Mouse (Mus musculus) lung, embryonic 15.5 days (tissue): ENCODE data around the gene Galnt6. TPM values are rescaled to one million over a fixed set of nuclear protein-coding genes. Genes with fewer than 3 reads are reported as not detected.

Source experiments
- ATAC-seq: fragments of 200-750 bp; cut with Nextera tagmentation; 2 replicates; pipeline ENCODE4 v1.8.0; 2017; ENCODE audit warnings: moderate number of reproducible peaks, borderline replicate concordance; ENCODE audit not compliant: low FRiP score, low TSS enrichment; ENCODE audit errors: extremely low read depth
- H3K27ac ChIP-seq: fragments of 300-500 bp; sonication (generic); 2 replicates; pipeline ENCODE4 v1.5.1; 2015; ENCODE audit warnings: moderate library complexity, mild to moderate bottlenecking, inconsistent platforms
- H3K27me3 ChIP-seq: fragments of 300-500 bp; sonication (generic); 2 replicates; pipeline ENCODE4 v1.6.1; 2015; ENCODE audit warnings: inconsistent platforms
- H3K36me3 ChIP-seq: fragments of 300-500 bp; sonication (generic); 2 replicates; pipeline ENCODE4 v1.6.1; 2015; ENCODE audit warnings: inconsistent platforms
- H3K4me1 ChIP-seq: fragments of 300-500 bp; sonication (generic); 2 replicates; pipeline ENCODE4 v1.6.1; 2015; ENCODE audit warnings: inconsistent platforms
- H3K4me2 ChIP-seq: fragments of 300-500 bp; sonication (generic); 2 replicates; pipeline ENCODE4 v1.6.1; 2015; ENCODE audit warnings: inconsistent platforms, mild to moderate bottlenecking, moderate library complexity
- H3K4me3 ChIP-seq: fragments of 300-500 bp; sonication (generic); 2 replicates; pipeline ENCODE4 v1.5.1; 2015; ENCODE audit warnings: mild to moderate bottlenecking, inconsistent platforms
- H3K9ac ChIP-seq: fragments of 300-500 bp; sonication (generic); 2 replicates; pipeline ENCODE4 v1.6.1; 2015; ENCODE audit warnings: inconsistent platforms
- H3K9me3 ChIP-seq: fragments of 300-500 bp; sonication (generic); 2 replicates; pipeline ENCODE4 v1.6.1; 2016; ENCODE audit warnings: inconsistent platforms
- WGBS: fragments of 180-500 bp; shearing (Covaris S2); methylation state at CpG from one replicate; pipeline ENCODE4 v1.1.7; 2015; 5-methylcytosine and 5-hydroxymethylcytosine counted together
- polyA plus RNA-seq: library from polyadenylated mRNA; unstranded; fragments of >200 nt; fragmentation: Nextera tagmentation; extraction: Ambion mirVana; gene quantifications from 2 replicates; pipeline ENCODE4 v1.2.1, GENCODE M21; 2015

Galnt6 gene
- polyA plus RNA-seq, 1 experiment from 2014 or later, result 0.61 TPM

DNA sequence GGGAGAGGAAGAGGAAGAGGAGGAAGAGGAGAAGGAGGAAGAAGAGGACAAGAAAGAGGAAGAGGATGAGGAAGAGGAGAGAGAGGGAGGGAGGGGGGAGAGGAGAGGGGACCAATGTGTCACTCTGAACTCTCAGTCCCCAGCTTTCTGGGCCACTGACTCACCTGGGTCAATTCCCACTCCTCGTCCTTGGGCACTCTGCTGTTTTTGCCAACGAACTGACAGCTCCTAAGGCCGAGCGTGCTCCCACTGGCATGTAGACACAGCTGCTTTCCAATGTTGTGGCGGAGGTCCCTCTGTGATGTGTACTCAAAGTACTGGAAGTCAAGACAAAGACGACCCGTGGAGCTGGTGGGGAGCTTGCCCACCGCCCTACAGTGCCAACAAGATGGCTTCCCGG, 34.8 kb downstream of the Galnt6 start:
- ATAC-seq, result no peak
- 0 out of 2 replicates have a peak, but pooled peaks cover 7% of the 10 kb centered on the region for H3K9me3 ChIP-seq
- H3K36me3 ChIP-seq, result no peaks in the 10 kb centered on the region
- no peaks in the 10 kb centered on the region for H3K27me3 ChIP-seq
- no peaks in the 10 kb centered on the region for H3K4me1 ChIP-seq
- H3K4me2 ChIP-seq, result no peak overlapping the region
- no peak overlapping the region for H3K9ac ChIP-seq
- no peak overlapping the region for H3K4me3 ChIP-seq
- 83% methylated on average over 9 of the region's 9 CpGs for WGBS
- H3K27ac ChIP-seq, result no peak overlapping the region

DNA sequence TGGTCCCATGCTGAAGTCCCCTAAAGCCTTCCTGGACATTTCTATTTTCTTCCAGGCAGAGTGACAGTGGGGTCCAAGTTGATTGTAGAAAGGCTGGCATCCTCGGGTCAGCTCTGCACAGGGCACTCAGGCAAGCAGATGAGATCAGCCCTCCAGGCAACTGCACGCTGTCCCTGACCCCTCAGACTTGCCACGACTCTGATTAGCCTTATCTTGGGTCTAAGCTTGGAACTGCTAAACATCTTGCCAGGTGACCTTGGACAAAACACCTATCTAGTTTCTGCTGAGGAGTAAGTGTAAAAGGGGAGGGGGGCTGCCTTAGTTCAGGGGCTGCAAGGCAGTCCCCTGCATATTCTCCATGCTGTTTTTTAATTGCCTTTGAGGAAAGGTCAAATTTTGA, 37.2 kb downstream of the Galnt6 start:
- H3K9ac ChIP-seq, result no peak overlapping the region
- 54% methylated on average over 3 of the region's 3 CpGs for WGBS

DNA sequence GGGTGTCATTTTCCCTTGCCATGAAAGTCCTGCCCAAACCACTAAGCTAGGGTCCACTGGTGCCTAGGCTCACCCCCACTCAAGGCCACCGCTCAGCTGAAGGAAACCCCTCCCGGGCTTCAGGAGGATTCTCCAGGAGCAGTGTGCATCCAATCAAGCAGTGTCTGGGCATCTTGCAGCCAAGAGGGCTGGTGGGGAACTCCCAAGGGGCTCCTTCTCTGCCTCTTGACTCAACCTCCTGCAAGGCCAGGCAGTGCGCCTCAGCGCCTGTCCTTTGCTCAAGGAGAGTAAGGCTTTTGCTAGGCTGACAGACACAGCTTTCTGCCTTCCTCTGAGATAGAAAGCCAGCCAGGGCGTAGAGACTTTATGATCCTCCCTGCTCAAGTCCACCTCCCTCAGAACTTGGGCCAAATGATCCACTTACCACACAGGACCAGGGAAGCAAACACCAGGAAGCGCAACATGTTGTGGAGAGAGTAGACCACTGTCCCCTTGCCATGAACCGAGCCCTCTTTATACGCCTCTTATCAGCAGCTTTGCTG, 41.7 kb downstream of the Galnt6 start, which contains the start of gene Cela1:
TSS of gene Cela1 (minus strand) at position 492 of the 542 bp plus-strand sequence.
- no peak within 1 kb of the TSS for H3K4me3 ChIP-seq
- no peak within 1 kb of the TSS for H3K9ac ChIP-seq
- H3K27me3 ChIP-seq, result peaks cover 8% of the 10 kb centered on the region; the same call in 1 of the 2 replicates
- H3K4me2 ChIP-seq, result no peak within 1 kb of the TSS
- no peaks in the 10 kb centered on the region for H3K36me3 ChIP-seq
- WGBS, result 53% methylated on average over 8 of the region's 8 CpGs
- 0 out of 2 replicates have a peak, but pooled peaks cover 7% of the 10 kb centered on the region for H3K9me3 ChIP-seq
- ATAC-seq, result no peak
- no peaks in the 10 kb centered on the region for H3K4me1 ChIP-seq
- no peak within 1 kb of the TSS for H3K27ac ChIP-seq

More for the DNA sequence above, 37.2 kb downstream of the Galnt6 start:
- no peaks in the 10 kb centered on the region for H3K4me1 ChIP-seq
- no peak overlapping the region for H3K4me2 ChIP-seq
- 0 out of 2 replicates have a peak, but pooled peaks cover 7% of the 10 kb centered on the region for H3K9me3 ChIP-seq
- H3K4me3 ChIP-seq, result no peak overlapping the region
- no peak for ATAC-seq
- no peak overlapping the region for H3K27ac ChIP-seq
- no peaks in the 10 kb centered on the region for H3K36me3 ChIP-seq
- no peaks in the 10 kb centered on the region for H3K27me3 ChIP-seq

DNA sequence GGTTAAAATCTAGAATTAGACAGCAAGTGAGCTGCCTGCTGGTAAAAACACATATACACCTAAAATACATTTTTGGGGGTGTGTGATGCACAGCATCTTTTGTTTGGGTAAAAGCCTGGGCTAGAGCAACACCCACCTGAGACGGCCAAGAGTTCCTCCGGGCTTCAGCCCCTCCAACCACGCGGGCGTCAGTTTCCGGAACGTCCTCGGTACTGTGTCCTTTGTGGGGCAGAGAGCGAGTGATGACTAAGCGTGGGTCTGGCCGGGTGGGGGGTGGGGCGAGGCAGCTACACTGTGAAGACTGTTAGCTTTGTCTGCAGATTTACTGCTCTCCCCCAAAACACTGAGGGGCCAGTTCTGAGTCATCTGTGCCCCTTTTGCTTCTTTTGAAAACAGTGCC, 42.2 kb downstream of the Galnt6 start:
- Histone ChIP-seq H3K9ac (no peak overlapping the region), H3K4me1 (no peaks in the 10 kb centered on the region), H3K27me3 (peaks cover 8% of the 10 kb centered on the region; the same call in 1 of the 2 replicates), H3K36me3 (no peaks in the 10 kb centered on the region), H3K4me2 (no peak overlapping the region), H3K4me3 (no peak overlapping the region), H3K9me3 (0 out of 2 replicates have a peak, but pooled peaks cover 7% of the 10 kb centered on the region), H3K27ac (no peak overlapping the region)
- ATAC-seq, result peak; percentile 31; the same call in 1 of the 2 replicates
- WGBS, result 39% methylated on average over 12 of the region's 12 CpGs

DNA sequence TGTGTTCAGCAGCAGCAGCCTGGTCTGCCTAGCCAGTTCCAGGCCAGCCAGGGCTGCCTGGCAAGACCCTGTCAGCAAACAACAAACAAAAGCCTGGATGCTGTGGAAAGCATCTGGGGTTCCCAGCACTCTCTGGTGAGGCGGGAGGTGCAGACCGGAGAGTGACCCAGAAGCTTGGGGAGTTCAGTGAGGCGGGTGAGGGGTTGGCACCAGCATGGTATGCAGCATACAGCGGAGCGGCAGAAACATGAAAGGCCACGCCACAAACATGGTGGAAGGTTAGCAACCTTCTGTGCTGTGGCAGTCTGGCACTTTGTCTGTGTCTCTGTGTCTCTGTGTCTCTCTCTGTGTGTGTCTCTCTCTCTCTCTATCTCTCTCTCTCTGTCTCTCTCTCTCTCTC, 42.7 kb downstream of the Galnt6 start:
- H3K9me3 ChIP-seq, result 0 out of 2 replicates have a peak, but pooled peaks cover 7% of the 10 kb centered on the region
- no peaks in the 10 kb centered on the region for H3K4me1 ChIP-seq
- 73% methylated on average over 6 of the region's 6 CpGs for whole genome bisulfite sequencing
- no peak overlapping the region for H3K4me2 ChIP-seq
- no peak overlapping the region for H3K27ac ChIP-seq
- no peak for ATAC-seq
- H3K27me3 ChIP-seq, result peaks cover 8% of the 10 kb centered on the region; the same call in 1 of the 2 replicates
- no peak overlapping the region for H3K9ac ChIP-seq
- no peak overlapping the region for H3K4me3 ChIP-seq
- H3K36me3 ChIP-seq, result no peaks in the 10 kb centered on the region

DNA sequence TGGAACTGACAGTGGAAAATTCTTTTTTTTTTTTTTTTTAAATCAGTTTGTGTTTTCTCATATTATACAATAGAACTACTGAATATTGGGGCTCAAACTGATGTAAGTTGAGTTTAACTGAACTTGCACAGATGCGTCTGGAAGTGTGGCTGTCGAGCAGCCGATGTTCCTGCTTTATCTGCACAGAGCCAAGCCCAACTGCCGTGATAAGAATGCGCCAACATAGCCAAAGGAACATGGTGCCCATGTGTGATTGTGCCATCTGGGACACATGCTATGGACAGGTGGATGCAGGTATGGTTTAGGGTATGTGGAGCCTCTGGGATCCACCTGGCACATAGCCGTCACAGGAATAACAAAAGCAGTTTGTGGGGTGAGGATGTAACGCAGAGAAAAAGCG, 43.3 kb downstream of the Galnt6 start:
- H3K4me3 ChIP-seq, result no peak overlapping the region
- H3K36me3 ChIP-seq, result no peaks in the 10 kb centered on the region
- no peak overlapping the region for H3K9ac ChIP-seq
- 0 out of 2 replicates have a peak, but pooled peaks cover 7% of the 10 kb centered on the region for H3K9me3 ChIP-seq
- 78% methylated on average over 8 of the region's 8 CpGs for WGBS
- peaks cover 8% of the 10 kb centered on the region; the same call in 1 of the 2 replicates for H3K27me3 ChIP-seq
- H3K4me1 ChIP-seq, result no peaks in the 10 kb centered on the region
- H3K27ac ChIP-seq, result no peak overlapping the region
- no peak for ATAC-seq
- H3K4me2 ChIP-seq, result no peak overlapping the region

DNA sequence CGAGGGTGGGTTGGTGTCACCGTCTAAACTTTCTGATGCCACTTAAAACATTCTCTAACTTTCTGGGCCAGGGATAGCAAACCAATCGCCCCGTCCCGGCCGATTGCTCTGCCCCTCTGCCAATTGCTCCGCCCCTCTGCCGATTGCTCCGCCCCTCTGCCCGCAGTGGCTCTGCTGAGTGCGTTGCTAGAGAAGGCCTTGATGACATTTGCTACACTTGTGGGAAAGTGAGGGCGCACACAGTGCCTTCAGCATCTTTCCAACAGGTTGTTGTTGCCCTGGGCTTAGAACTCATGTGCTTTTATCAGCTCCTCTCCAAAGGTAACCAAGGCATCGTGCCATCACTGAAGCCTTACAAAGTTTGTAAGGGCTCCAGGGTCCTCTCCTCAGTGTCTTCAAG, 43.9 kb downstream of the Galnt6 start:
- Histone ChIP-seq H3K4me2 (0 out of 2 replicates have a peak overlapping the region, but pooled peaks have one; percentile 10), H3K9me3 (0 out of 2 replicates have a peak, but pooled peaks cover 2% of the 10 kb centered on the region), H3K27ac (no peak overlapping the region), H3K4me3 (no peak overlapping the region), H3K9ac (no peak overlapping the region), H3K36me3 (no peaks in the 10 kb centered on the region), H3K4me1 (no peaks in the 10 kb centered on the region), H3K27me3 (peaks cover 8% of the 10 kb centered on the region; the same call in 1 of the 2 replicates)
- ATAC-seq, result no peak
- 23% methylated on average over 13 of the region's 13 CpGs for WGBS

DNA sequence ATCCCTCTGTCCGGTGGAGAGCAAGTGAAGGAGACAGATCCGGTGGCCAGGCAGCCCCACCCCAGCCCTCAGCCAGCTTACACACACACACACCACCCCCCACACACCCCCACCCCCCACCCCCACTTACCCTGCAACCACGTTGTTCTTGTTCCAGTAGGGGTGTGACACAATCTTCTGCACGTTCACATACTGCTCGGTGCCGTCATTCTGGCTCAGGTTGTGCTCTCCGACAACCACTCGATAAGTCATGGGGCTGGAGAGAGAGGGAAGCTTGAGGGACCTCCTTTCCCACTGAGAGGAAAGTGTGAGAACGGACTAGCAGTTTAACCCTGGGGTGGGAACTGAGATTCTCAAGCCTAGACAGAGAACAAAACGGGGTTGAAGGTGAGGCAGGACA, 44.7 kb downstream of the Galnt6 start:
- no peak overlapping the region for H3K4me3 ChIP-seq
- H3K9me3 ChIP-seq, result no peaks in the 10 kb centered on the region
- peaks cover 8% of the 10 kb centered on the region; the same call in 1 of the 2 replicates for H3K27me3 ChIP-seq
- no peaks in the 10 kb centered on the region for H3K4me1 ChIP-seq
- H3K4me2 ChIP-seq, result 0 out of 2 replicates have a peak overlapping the region, but pooled peaks have one; percentile 10
- WGBS, result 28% methylated on average over 10 of the region's 10 CpGs
- H3K36me3 ChIP-seq, result no peaks in the 10 kb centered on the region
- ATAC-seq, result no peak
- H3K27ac ChIP-seq, result no peak overlapping the region
- no peak overlapping the region for H3K9ac ChIP-seq

DNA sequence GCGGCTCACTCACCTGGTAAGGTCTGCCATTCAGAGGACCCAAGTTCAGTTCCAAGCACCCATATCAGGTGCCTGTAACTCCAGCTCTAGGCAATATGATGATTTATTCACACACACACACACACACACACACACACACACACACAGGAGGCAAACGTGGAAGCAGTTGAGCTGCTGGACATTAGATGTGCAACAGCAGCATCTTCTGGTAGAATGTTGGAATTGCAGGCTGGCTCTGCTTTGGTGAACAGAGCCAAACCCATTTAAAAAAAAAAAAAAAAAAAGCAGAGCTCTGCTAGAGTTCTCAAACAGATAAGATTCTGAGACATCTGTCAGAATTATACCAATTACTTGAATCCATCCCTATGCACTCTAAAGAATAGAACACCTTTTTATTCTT, 46.1 kb downstream of the Galnt6 start:
- H3K4me1 ChIP-seq, result no peaks in the 10 kb centered on the region
- H3K4me3 ChIP-seq, result no peak overlapping the region
- ATAC-seq, result no peak
- H3K4me2 ChIP-seq, result no peak overlapping the region
- peaks cover 8% of the 10 kb centered on the region; the same call in 1 of the 2 replicates for H3K27me3 ChIP-seq
- WGBS, result 41% methylated on average over 2 of the region's 2 CpGs
- H3K27ac ChIP-seq, result no peak overlapping the region
- no peaks in the 10 kb centered on the region for H3K9me3 ChIP-seq
- H3K9ac ChIP-seq, result no peak overlapping the region
- no peaks in the 10 kb centered on the region for H3K36me3 ChIP-seq

DNA sequence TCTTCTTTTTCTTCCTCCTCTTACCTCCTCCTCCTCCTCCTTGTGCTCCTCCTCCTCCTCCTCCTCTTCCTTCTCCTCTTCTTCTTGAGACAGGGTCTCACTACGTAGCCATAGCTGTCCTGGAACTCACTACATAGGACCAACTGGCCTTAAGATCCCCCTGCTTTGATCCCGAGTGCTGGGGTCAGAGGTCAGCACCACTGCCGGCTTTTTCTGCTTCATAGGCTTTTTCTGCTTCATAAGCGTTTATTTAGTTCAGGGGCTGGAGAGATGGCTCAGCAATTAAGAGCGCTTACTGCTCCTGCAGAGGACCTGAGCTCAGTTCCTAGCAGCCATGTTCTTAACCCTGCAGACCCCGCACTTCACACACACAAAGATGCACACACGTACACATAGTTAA, 47.4 kb downstream of the Galnt6 start:
- WGBS, result 44% methylated on average over 7 of the region's 7 CpGs
- H3K4me3 ChIP-seq, result no peak overlapping the region
- H3K36me3 ChIP-seq, result no peaks in the 10 kb centered on the region
- H3K9me3 ChIP-seq, result no peaks in the 10 kb centered on the region
- H3K4me2 ChIP-seq, result no peak overlapping the region
- no peak for ATAC-seq
- no peak overlapping the region for H3K27ac ChIP-seq
- no peak overlapping the region for H3K9ac ChIP-seq
- no peaks in the 10 kb centered on the region for H3K4me1 ChIP-seq
- peaks cover 8% of the 10 kb centered on the region; the same call in 1 of the 2 replicates for H3K27me3 ChIP-seq

DNA sequence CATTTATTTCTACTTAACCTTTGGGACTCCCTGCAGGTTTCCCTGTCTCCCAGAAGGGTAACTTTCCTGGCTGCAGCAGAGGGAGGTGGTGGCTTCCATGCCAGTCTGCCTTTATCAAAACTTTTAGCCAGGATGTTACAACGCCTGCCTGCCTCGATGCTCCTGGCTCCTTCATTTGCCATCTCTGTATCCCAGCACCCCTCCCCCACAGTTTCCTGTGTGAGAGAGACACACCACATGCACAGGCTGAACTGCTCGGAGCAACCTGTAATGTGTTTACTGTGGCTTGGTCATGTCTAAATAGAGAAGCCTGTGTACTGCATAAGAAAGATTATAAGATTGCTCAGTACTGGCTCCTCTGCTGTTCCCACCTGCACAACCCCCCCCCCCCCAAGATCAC, 48.8 kb downstream of the Galnt6 start:
- Histone ChIP-seq H3K9me3 (no peaks in the 10 kb centered on the region), H3K27ac (no peak overlapping the region), H3K9ac (no peak overlapping the region), H3K36me3 (no peaks in the 10 kb centered on the region), H3K4me1 (no peaks in the 10 kb centered on the region), H3K4me2 (no peak overlapping the region), H3K27me3 (no peaks in the 10 kb centered on the region; the same call in 1 of the 2 replicates), H3K4me3 (no peak overlapping the region)
- WGBS, result 35% methylated on average over 3 of the region's 3 CpGs
- ATAC-seq, result no peak

DNA sequence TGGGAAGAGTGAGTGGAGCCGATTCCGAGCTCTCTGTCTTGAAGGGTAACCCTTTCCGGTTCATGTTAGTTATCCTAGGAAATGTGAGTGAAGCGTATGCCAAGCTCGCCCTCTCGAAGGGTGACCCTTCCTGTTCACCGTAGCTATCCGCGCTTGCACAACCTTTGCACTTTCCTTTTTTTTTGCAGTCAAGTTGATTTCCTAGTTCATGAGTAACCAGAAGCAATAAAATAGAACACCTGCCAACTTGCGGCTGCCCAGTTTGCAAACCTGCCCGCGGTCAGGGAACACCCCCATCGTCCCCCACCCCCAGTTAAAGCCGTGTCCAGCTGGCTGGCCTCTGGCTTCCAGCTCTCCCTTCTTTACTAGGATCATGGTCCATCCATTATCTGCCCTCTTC, 50.2 kb downstream of the Galnt6 start:
- H3K9me3 ChIP-seq, result no peaks in the 10 kb centered on the region
- 0 out of 2 replicates have a peak, but pooled peaks cover 3% of the 10 kb centered on the region for H3K4me1 ChIP-seq
- H3K27ac ChIP-seq, result no peak overlapping the region
- no peaks in the 10 kb centered on the region for H3K36me3 ChIP-seq
- 70% methylated on average over 14 of the region's 14 CpGs for WGBS
- no peak for ATAC-seq
- H3K4me2 ChIP-seq, result no peak overlapping the region
- H3K4me3 ChIP-seq, result no peak overlapping the region
- H3K27me3 ChIP-seq, result no peaks in the 10 kb centered on the region
- H3K9ac ChIP-seq, result no peak overlapping the region
